Mouse (Mus musculus): ENCODE data around the gene Fhdc1. TPM values are rescaled to one million over a fixed set of nuclear protein-coding genes. Genes with fewer than 3 reads are reported as not detected.

Gene Fhdc1
- total RNA-seq, 2 experiments from 2014 or later, result 3.6 to 4.6 TPM

DNA sequence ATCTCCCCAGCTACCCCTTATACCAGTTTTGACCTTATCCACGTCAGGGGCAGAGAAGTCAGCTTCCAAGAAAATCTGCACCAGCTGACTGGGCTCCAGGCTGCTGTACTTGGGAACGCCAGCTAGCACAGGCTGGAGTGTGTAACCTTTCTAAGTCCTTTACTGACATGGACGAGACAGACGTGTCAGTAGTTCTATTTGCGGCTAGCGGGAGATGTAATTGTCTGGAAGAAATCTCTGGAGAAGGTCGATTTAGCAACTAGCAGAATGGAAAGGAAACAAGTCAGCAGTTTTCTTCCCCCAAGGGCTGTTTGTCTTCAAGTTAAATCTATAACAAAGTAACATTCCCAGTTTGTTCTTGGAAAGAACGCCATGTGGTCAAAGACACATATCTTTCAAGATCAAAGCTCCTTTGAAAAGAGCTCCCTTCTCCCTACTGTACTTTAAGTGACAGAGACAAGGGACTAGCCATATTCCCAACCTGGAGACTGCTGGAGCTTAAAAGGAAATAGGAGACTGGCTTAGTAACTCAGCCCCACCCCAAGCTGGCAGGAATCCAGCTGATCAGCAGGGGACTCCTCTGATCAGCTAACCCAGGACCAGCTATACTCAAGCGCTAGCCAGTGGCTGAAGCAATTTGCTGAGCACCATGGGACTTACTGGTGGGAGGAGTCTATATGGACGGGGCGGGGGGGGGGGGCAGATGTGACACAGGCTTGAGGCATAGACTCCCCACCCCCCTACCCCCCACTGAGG lies 44.8 kb downstream of the Fhdc1 start:
- no peak for DNase-seq (ENCODE audit: low spot score in 2 of 2)

DNA sequence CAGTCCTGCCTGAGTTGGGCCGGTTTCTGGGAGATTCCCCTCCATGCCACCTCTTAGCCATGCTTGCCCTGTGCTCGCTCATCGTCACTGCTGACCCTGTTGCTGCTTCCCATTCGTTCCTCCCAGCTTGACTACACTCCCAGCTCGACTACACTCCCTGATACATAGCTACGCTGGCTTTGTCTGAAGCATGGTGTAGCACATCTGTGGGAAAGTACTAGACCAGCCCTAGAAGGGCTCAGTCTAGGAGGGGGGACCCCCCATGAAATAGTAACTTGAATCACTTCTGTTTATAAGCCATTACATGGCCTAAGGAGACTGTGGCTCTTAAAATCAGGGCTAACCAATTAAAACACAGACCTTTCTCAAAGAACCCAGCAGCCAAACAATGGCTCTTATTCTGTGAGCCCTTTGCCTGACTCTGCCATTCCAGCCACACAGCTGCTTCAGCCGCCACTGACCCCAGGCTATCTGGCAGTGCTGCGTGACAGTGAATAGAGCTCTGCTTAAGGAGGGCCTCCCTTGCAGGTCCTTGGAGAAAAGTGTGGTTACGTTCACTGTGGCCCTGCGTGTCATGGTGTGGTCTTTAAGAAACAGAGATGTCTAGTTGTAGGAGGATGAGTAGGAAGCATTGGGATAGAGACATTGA lies 47.3 kb downstream of the Fhdc1 start:
- no peak for DNase-seq (ENCODE audit: low spot score in 2 of 2)

DNA sequence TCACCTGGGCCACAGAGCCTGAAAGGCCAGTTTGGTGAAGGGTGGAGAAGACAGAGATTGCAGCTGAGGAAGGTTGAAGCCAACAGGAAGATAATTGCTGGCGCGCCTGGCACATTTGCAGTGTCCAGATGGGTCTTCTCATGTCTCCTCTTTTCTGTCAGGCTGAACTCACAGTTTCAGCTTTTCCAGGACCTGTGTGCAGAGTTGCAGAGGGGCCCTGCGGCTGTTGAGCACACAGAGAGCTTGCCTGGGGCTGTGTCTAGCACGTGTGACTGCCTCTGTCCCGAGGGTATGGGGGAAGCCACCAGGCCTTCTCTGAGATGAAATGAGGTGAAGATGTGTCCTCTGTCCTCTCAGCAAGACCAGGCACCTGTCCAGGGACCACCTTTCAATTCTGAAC lies 49.0 kb downstream of the Fhdc1 start:
- no peak for DNase-seq (ENCODE audit: low spot score in 2 of 2)

- no peak for DNase-seq (ENCODE audit: low spot score in 2 of 2)
Observed at GRCm38 (mm10) chr3:84430152-84430551, 50.1 kb downstream of the Fhdc1 start.

GRCm38 (mm10) chr3:84428994-84429725 lies 51.1 kb downstream of the Fhdc1 start:
- peak; percentile 34 to 43 for DNase-seq (ENCODE audit: low spot score in 2 of 2)

DNA sequence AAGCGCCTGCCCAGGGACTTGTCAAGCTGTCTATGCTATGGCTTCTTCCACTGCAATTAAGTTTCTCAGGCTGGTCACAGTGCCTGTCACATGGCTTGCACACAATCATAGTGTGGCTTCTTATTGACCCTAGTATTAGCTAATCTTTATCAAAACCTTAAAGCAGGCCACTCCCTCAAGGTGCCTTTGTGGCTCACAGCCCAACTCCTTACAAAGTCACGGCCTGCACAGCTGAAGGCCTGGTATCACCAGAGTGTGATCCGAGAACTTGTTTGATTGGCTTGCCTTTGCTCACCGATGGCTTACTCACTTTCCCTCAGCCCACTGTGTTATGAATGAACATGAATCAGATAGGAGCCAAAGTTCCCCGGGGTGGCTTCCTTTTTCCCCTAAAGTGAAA lies 52.5 kb downstream of the Fhdc1 start:
- DNase-seq (ENCODE audit: low spot score in 2 of 2), result no peak

DNA sequence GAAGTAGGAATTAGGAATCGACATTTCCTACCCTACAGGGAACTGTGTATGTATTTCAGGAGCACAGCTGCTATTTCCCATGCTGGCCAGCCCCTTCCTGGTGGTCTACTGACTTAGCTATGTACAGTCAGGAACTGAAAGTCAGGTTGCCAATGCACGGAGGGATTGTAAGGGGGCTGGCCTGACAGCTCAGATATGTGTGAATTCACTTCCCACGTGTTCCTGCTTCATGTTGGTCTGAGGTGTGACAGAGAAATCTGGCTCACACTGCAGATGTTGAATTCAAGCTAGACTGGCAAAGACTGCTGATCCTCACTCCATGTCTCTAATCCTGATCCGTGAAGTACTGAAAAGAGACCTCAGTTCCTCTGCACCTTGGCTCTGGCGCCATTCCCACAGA lies 57.9 kb downstream of the Fhdc1 start:
- no peak for DNase-seq (ENCODE audit: low spot score in 2 of 2)

DNA sequence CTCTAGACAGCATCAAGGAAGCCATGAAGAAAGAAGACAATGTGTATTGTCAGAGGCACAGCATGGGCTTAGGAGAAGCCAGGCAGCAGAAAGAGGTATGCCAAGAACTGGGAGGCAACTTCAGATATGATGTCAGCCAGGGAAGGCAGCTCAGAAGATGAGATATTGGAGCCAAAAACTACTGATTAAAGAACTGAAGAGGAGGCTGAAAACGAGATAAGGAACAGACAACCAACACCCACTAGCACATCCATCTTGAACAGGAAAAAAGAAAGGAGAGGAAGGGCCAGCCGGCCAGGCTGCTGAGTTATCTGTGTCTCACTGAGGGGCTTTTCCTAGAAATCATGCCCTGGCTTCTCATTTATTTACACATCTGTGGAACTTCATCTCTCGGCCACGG lies 66.4 kb downstream of the Fhdc1 start:
- no peak for DNase-seq (ENCODE audit: low spot score in 2 of 2)

DNA sequence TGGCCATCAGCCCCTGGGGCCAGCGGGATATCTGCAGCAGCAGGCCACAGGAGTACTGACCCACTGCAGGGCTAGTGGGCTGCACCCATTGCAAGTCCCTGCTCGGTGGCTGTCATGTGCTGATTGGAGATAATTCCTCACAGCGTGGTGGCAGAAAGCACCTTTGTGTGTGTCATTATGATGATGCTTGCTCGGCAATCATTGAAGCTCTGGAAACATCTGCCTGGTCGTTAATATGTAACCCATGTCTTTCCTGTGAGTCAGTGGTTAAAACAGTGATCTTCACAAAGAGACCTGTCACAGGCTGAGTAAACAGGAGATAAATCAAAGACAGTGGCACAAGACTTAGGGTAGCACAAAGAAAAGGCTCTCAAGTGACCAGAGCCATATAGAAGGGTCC lies 67.3 kb downstream of the Fhdc1 start:
- no peak for DNase-seq (ENCODE audit: low spot score in 2 of 2)

GRCm38 (mm10) chr3:84409474-84409862 lies 70.8 kb downstream of the Fhdc1 start:
- DNase-seq (ENCODE audit: low spot score in 2 of 2), result no peak

DNA sequence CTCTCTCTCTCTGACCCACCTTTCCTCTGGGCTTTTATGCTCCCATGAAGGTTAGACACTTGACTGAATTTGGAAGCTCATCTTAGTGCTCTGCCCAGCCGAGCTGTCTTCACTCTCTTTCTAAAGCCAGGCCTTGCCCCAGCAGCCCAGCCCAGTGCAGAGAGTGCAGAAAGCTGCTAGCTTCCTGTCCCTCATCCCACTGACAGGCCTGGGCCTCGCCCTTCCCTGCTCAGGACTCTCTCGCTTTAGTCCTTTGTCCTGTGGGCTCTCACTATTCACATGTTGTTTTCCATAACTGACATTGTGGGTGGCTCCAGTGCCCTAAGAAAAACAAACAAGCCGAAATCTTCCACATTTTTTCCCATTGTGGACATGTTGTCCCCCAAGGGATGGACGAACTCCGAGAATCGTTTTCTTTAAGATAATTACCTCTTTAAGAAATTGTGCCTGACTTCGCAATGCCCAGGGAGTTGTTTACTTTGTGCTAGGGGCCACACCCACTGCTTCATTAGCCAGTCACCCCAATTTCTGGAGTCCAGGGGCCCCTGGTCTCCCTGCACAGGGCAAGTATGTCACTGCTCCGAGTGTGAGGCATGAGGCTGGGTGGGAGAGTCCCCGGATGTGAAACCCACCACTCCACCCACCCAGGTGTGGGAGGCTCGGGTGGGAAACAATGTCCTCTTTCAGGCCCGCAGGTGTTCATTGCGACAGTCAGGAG lies 71.3 kb downstream of the Fhdc1 start:
- no peak for DNase-seq (ENCODE audit: low spot score in 2 of 2)

DNA sequence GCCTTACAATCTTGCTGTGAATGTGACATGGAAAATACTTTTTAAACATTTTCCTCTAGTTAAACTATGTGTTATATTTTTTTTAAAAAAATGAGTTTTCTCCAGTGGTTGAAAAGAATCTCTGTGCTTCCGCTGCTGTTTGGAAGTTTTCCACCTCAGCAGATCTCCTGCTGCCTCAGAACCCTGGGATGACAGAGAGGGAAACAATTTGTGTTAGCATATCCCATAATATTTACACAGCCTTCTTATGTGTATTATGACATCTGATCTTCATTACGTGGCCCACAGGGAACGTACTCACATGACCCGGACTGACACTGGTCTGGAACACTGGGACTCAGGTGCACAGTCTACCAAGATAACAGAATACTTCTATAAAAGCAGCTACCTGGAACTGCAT lies 74.7 kb downstream of the Fhdc1 start:
- no peak for DNase-seq (ENCODE audit: low spot score in 2 of 2)

DNA sequence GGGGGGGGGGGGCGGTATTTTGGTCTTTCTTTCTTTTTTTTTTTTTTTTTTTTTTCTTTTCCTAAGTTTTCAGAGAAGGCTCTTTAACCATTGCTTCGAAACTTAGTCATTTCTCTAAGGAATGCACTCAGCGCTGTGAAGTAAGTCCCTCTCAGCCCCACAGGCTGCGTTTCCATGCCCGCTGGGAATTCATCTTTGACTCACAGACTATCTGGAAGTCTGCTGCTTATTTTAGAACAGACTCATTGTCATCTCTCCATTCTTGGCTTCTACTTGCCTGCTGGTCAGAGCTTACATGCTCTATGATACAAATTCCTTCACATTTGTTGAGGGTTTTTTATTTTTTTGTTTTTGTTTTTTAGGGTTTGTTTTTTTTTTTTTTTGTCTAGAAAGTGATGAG lies 76.8 kb downstream of the Fhdc1 start:
- DNase-seq (ENCODE audit: low spot score in 2 of 2), result no peak

DNA sequence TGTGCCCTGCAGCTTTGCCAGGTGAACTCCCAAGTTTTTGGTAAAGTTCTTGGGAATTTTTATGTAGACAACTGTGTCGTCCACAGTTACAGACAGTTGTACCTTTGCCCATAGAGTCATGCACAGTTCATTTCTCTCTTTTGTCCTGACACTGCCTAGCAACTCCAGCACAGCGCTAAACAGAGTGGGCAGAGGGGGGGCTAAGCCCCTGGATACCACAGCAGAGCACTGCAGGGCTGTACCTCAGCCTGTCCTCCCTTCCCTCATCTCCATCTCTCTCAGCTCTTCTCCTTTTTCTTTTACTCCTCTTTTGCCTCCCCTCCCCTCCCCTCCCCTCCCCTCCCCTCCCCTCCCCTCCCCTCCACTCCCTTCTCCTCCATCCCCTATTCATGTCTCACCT lies 77.5 kb downstream of the Fhdc1 start:
- DNase-seq (ENCODE audit: low spot score in 2 of 2), result no peak

GRCm38 (mm10) chr3:84397976-84398375 lies 82.3 kb downstream of the Fhdc1 start:
- DNase-seq (ENCODE audit: low spot score in 2 of 2), result no peak

DNA sequence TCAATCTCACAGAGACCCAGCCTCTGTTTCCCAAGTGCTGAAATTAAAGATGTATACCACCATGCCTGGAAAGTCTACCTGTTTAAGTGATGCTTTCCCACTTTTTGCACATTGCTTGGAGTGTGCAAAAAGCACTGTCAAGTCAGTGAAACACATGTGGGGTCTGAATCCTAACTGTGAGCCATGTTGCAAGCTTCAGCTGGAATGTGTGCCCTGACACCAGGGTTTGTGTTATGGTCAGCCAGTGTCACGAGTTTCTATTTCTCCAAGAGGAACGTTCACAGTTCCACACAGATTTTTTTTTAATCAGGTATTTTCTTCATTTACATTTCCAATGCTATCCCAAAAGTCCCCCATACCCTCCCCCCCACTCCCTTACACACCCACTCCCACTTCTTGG lies 84.0 kb downstream of the Fhdc1 start:
- DNase-seq (ENCODE audit: low spot score in 2 of 2), result no peak

DNA sequence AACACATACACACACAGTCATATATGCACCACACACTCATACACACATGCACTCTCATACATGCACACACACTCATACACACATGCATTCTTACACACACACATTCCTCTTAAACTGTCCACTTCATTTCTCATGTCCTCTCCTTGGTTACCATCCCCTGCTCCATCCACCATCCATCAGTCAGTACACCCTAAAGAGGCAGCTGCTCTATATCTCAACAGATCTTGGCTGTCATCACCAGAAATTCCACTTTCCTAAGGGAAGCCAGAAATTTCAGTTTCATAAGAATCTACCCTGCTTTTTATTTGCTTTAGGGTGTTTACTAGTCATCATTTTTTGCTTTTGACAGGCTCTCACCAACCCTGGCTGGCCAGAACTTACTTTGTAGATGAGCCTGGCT lies 84.4 kb downstream of the Fhdc1 start:
- no peak for DNase-seq (ENCODE audit: low spot score in 2 of 2)

- peak in 1 of 2 experiments; percentile 29 for DNase-seq (ENCODE audit: low spot score in 2 of 2)
Observed at GRCm38 (mm10) chr3:84394841-84395447, 85.3 kb downstream of the Fhdc1 start.
